Mouse (Mus musculus): Measurements from ENCODE around the gene Rfx7. TPM values are rescaled to one million over a fixed set of nuclear protein-coding genes. Genes with fewer than 3 reads are reported as not detected.
A peak's percentile ranks its signal among the peaks of the same experiment; 100 is the strongest.

Gene Rfx7
- 17.8 and 19.8 TPM in 2 replicates for polyA plus RNA-seq (2015; fragmentation: Nextera tagmentation; extraction: Ambion mirVana)

DNA sequence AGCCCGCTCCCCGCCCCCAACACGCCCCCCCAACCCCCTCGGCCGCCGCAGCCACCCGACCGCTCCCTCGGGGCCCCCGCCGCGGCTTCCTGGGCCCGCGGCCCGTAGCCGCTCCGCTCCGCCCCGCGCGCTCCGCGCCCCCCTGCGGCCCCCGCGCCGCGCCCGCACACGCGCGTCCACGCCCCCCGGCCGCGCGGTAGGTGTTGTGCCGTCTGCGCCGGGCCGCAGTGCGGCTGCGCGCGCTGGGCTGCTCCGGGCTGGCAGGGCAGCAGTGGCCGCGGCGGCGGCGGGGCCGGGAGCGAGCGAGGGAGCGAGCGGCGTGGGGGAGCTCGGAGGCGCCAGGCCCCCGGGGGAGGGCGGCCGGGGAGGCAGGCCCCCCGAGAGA lies at the start of gene Rfx7:
Rfx7 (plus strand) TSS at position 245 of the 385 bp plus-strand sequence.
- Histone ChIP-seq H3K4me2 (replicated peaks) (peak within 1 kb of the TSS; percentile 68), H3K4me1 (replicated peaks) (peaks cover 21% of the 10 kb centered on the region), H3K27ac (peak within 1 kb of the TSS; percentile 100), H3K4me3 (replicated peaks) (peak within 1 kb of the TSS; percentile 96), H3K9me3 (no peaks in the 10 kb centered on the region), H3K27me3 (no peaks in the 10 kb centered on the region), H3K9ac (replicated peaks) (peak within 1 kb of the TSS; percentile 95), H3K36me3 (no peaks in the 10 kb centered on the region)
- WGBS = under 1% methylated on average over 46 of the region's 63 CpGs
- ATAC-seq = peak; percentile 89

DNA sequence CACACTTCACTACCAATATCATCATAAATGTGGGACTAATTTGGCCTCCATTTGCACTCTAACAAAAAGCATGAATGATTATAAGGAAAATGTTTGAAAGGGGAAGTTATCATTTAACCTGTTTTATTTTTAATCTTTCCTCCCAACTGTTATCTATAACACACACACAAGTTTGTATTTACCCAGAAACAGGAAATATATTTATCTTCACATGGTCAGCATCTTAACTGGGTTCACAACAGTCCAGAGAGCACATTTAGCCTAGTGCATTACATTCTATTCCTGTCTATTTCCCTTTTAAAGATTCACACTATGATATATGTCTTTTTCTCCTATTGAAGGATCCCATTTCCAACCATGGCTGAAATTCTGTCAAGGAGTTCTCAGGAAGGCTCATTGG lies 43.5 kb upstream of the Rfx7 start:
- H3K9me3 ChIP-seq = no peaks in the 10 kb centered on the region
- no peak for ATAC-seq
- H3K36me3 ChIP-seq = peaks cover 22% of the 10 kb centered on the region
- no peak overlapping the region for H3K27ac ChIP-seq
- H3K4me3 ChIP-seq (replicated peaks) = no peak overlapping the region
- H3K4me1 ChIP-seq (replicated peaks) = peaks cover 15% of the 10 kb centered on the region
- no peaks in the 10 kb centered on the region for H3K27me3 ChIP-seq
- no peak overlapping the region for H3K9ac ChIP-seq (replicated peaks)
- H3K4me2 ChIP-seq (replicated peaks) = no peak overlapping the region

DNA sequence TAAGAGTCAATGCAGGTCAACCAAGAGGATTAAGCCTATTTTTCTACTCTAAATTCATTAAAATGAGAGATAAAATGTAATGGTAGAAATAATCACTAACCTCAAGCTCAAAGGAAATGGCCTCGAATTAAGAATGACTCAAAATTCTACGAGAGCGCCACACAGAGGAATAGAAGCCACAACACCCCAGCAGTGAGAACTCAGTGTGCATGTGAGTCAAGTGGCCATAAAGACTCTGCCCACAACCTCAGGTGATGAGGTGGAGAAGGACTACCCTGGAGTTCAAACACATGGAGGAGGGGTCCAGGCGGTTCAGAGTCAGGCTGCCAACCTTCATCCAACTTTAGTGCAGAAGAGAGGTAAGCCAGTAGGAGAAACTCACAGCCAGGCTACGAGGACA lies 42.9 kb upstream of the Rfx7 start:
- 99% methylated on average over 5 of the region's 5 CpGs for WGBS
- Histone ChIP-seq H3K9ac (replicated peaks) (no peak overlapping the region), H3K36me3 (peaks cover 18% of the 10 kb centered on the region), H3K27me3 (no peaks in the 10 kb centered on the region), H3K4me1 (replicated peaks) (peaks cover 15% of the 10 kb centered on the region), H3K4me3 (replicated peaks) (no peak overlapping the region), H3K9me3 (no peaks in the 10 kb centered on the region), H3K4me2 (replicated peaks) (no peak overlapping the region), H3K27ac (no peak overlapping the region)
- ATAC-seq = no peak

DNA sequence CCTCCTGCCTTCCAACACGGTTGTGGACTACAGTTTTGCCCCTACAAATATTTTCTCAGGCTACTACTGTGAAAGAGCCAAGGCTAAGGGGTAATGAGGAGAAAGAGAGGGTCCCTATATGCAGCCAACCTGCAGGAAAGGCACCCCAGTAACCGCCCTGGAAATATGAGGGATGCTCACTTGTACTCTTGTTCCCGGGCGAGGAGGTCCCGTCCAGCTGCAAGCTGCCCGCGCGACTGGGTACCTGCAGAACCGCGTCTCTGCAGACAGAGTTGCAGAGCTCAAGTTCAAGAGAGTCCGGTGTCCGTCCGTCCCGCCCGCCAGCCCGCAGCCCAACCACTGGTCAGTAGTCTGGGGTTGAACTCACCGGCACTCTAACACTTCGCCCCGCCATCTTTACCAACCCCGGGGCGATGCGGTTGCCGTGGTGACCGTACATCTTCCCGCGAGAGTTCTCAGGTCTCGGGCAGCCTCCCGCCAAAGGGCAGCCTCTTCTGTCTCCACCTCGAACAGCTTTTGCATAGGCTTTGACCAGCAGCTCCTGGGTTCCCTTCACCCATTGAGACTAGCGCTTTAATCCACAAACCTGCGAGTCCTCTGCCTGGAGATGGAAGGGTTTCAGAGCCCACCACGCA lies 40.4 kb upstream of the Rfx7 start:
- Histone ChIP-seq H3K27me3 (no peaks in the 10 kb centered on the region), H3K4me3 (replicated peaks) (peak overlapping the region; percentile 76), H3K9ac (replicated peaks) (peak overlapping the region; percentile 81), H3K36me3 (peaks cover 7% of the 10 kb centered on the region), H3K27ac (peak overlapping the region; percentile 81), H3K4me1 (replicated peaks) (peaks cover 15% of the 10 kb centered on the region), H3K4me2 (replicated peaks) (peak overlapping the region; percentile 71), H3K9me3 (no peaks in the 10 kb centered on the region)
- WGBS = under 1% methylated on average over 32 of the region's 32 CpGs
- peak; percentile 98 for ATAC-seq

DNA sequence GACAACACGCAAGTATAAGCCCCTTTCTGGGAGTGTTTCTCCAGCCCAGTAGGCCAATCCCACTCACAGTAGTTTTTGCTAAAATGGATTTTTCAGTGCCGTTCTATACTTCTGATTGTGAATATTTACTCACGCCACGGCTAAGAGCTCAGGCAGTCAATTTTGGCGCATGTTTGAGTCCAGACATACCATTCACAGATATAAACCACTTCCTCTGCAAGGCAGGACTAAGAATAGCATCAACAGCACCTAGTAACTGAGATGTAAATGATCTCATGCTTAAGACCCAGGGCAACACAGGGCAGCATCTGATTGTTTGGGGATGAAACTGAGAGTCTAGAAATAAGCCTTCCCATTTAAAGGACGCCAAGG lies 39.9 kb upstream of the Rfx7 start, which contains the start of gene Tex9:
Tex9 (minus strand) TSS at position 19 of the 372 bp plus-strand sequence.
- Histone ChIP-seq H3K27me3 (no peaks in the 10 kb centered on the region), H3K9me3 (no peaks in the 10 kb centered on the region), H3K36me3 (peaks cover 4% of the 10 kb centered on the region), H3K4me3 (replicated peaks) (peak within 1 kb of the TSS; percentile 76), H3K4me1 (replicated peaks) (peaks cover 15% of the 10 kb centered on the region), H3K27ac (peak within 1 kb of the TSS; percentile 81), H3K4me2 (replicated peaks) (peak within 1 kb of the TSS; percentile 71), H3K9ac (replicated peaks) (peak within 1 kb of the TSS; percentile 81)
- ATAC-seq = peak; percentile 73
- WGBS = 5% methylated on average over 6 of the region's 6 CpGs

DNA sequence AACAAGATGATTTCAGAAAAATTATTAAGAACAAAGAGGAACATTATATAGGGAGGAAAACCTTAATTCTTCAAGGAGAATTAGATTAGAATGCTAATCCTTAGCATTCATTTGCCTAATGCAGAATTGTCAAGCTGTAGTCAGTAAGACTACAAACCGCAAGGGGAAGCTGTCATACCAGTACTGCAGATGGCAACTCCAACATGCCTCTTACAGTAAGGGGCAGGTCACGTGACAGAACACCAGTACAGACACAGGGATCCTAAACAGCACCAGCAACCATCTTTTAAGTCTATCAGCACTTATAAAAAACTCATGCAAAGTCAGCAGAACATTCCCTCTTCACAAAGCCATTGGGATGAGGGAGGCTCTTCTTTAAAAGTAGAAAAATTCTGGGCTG lies 38.6 kb upstream of the Rfx7 start:
- Histone ChIP-seq H3K4me1 (replicated peaks) (peaks cover 15% of the 10 kb centered on the region), H3K4me2 (replicated peaks) (no peak overlapping the region), H3K9ac (replicated peaks) (no peak overlapping the region), H3K27ac (no peak overlapping the region), H3K4me3 (replicated peaks) (no peak overlapping the region), H3K9me3 (no peaks in the 10 kb centered on the region), H3K36me3 (no peaks in the 10 kb centered on the region), H3K27me3 (no peaks in the 10 kb centered on the region)
- ATAC-seq = no peak
- WGBS = 90% methylated on average over 2 of the region's 2 CpGs

DNA sequence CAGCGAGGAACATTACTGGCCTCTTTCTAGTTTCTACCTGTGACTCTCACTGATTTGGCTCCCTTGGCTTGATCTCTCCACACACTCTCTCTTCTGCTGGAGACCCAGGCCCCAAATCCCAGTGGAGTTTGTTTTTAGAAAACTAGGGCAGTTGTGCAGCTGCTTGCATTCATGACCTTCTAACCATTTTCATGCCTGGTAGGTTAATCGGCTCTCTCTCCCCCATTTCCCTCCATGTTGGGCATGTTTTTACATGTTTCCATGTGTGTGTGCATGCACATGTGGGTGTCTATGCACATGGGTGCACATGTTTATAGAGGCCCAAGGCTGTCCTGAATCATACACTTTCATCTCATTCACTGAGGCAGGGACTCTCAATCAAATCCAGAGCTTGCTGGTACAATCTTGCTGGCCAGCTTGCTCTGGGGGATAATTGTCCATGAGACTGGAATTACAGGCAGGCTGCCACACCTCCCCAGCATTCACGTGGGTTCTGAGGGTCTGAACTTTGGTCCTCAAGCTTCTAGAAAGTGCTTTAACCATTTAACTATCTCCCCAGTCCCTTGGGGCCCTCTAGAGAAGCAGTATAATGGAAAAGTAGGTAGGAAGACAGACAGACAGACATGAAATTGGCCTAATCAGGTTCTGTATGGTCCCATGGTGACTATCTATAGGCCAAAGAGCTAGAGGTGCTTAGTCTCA lies 37.9 kb upstream of the Rfx7 start:
- Histone ChIP-seq H3K4me2 (replicated peaks) (no peak overlapping the region), H3K36me3 (no peaks in the 10 kb centered on the region), H3K4me1 (replicated peaks) (peaks cover 15% of the 10 kb centered on the region), H3K9me3 (no peaks in the 10 kb centered on the region), H3K27ac (no peak overlapping the region), H3K4me3 (replicated peaks) (no peak overlapping the region), H3K9ac (replicated peaks) (no peak overlapping the region), H3K27me3 (no peaks in the 10 kb centered on the region)
- no peak for ATAC-seq
- 83% methylated on average over 3 of the region's 3 CpGs for WGBS

DNA sequence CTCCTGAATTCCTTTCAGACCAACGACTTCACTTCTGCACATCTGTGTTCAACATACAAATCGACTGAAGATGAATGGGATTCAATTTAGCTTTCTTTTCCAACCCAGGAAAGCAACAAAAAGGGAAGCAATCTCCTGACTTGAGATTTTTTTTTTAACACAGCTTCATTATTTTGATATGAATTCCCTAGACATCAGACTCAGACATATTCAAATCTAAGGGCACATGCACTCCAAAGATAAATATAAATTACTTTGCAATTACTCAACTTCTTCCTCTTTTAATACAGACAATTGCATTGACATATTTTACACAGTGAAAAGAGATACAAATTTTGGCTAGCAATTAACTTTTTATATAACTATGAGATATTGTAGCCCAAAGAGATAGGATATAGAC lies 35.3 kb upstream of the Rfx7 start:
- H3K27ac ChIP-seq = no peak overlapping the region
- no peak overlapping the region for H3K4me3 ChIP-seq (replicated peaks)
- no peaks in the 10 kb centered on the region for H3K27me3 ChIP-seq
- H3K4me2 ChIP-seq (replicated peaks) = no peak overlapping the region
- peaks cover 5% of the 10 kb centered on the region for H3K4me1 ChIP-seq (replicated peaks)
- no peak for ATAC-seq
- H3K9ac ChIP-seq (replicated peaks) = no peak overlapping the region
- no peaks in the 10 kb centered on the region for H3K36me3 ChIP-seq
- WGBS = 68% methylated on average over 2 of the region's 2 CpGs
- H3K9me3 ChIP-seq = no peaks in the 10 kb centered on the region

DNA sequence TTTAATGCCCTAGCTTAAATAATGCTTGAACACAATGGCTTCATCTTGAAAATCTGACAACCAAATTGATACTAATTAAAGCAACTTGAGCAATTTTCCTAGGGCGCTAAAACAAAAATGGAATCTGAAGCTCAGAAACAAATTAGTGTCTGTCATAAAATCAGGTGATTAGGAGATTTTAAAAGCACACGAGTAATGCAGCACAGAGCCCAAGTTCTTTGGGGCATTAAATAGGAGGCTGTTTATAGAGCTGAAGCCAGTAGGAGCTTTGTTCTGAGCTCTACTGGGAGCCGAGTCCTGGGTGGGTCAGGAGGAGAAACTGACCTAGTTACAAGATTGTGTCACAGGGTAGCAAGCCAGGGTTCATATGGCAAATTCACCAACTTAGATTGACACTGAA lies 34.9 kb upstream of the Rfx7 start:
- WGBS = 73% methylated on average over 3 of the region's 3 CpGs
- no peak overlapping the region for H3K4me2 ChIP-seq (replicated peaks)
- peaks cover 3% of the 10 kb centered on the region for H3K4me1 ChIP-seq (replicated peaks)
- no peak overlapping the region for H3K27ac ChIP-seq
- H3K36me3 ChIP-seq = no peaks in the 10 kb centered on the region
- no peaks in the 10 kb centered on the region for H3K9me3 ChIP-seq
- H3K9ac ChIP-seq (replicated peaks) = no peak overlapping the region
- no peak overlapping the region for H3K4me3 ChIP-seq (replicated peaks)
- no peak for ATAC-seq
- H3K27me3 ChIP-seq = no peaks in the 10 kb centered on the region

DNA sequence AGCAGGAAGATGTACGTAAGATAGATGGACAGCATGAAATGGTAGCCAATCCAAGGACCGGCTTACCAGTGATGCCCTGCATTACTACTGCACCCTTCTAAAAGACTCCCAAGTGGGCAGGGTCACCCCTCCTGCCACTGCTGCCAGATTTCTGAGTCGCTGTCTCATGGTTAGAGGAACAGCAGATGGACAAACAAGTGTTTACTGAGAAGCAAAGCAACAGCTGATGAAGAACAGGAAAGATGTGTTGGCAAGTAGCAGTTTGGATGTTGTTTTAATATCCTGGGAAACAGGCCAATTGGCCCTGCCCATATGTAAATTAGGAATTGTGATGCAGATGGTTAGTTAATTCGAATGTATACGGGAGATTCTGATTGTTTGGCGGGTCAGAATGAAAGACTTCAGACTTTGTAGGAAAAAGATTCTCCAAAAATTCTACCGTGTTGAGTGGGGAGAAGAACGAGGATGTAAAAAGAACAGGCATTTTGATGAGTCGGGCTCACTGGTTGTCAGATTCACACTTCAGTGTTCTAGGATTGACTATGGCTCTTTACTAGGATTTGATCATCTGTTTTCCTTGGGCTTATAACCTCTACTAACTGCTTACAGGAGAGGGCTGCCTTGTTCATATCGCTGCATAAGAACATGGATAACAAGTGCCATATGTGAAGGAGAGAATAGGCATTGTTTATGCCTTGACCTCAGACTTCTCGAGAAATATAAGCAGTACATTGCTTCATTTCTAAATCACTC lies 19.6 kb upstream of the Rfx7 start:
- WGBS = 49% methylated on average over 11 of the region's 11 CpGs
- Histone ChIP-seq H3K9ac (replicated peaks) (no peak overlapping the region), H3K9me3 (no peaks in the 10 kb centered on the region), H3K4me2 (replicated peaks) (no peak overlapping the region), H3K27ac (no peak overlapping the region), H3K4me3 (replicated peaks) (no peak overlapping the region), H3K27me3 (no peaks in the 10 kb centered on the region), H3K36me3 (no peaks in the 10 kb centered on the region), H3K4me1 (replicated peaks) (no peaks in the 10 kb centered on the region)
- no peak for ATAC-seq

DNA sequence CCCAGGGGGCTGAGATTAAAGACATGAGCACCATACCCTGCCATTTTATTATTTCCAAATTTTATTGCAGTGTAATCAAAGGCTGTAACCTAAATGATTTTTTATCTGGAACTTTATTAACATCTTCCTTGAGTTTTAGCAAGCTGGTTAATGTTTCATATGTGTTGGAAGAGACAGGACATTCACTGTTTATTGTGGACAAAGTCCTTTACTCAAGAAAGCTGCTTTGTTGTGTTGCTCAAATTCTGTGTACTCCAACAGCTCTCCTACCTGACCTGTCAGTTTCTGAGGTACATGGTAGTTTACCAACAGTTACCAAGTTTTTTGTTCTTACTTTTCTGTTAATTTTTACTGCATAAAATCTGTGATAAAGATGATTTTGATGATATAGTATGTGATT lies 16.7 kb upstream of the Rfx7 start:
- H3K4me1 ChIP-seq (replicated peaks) = no peaks in the 10 kb centered on the region
- no peak overlapping the region for H3K27ac ChIP-seq
- no peaks in the 10 kb centered on the region for H3K9me3 ChIP-seq
- no peaks in the 10 kb centered on the region for H3K36me3 ChIP-seq
- H3K27me3 ChIP-seq = no peaks in the 10 kb centered on the region
- no peak overlapping the region for H3K4me3 ChIP-seq (replicated peaks)
- ATAC-seq = no peak
- no peak overlapping the region for H3K4me2 ChIP-seq (replicated peaks)
- no peak overlapping the region for H3K9ac ChIP-seq (replicated peaks)

DNA sequence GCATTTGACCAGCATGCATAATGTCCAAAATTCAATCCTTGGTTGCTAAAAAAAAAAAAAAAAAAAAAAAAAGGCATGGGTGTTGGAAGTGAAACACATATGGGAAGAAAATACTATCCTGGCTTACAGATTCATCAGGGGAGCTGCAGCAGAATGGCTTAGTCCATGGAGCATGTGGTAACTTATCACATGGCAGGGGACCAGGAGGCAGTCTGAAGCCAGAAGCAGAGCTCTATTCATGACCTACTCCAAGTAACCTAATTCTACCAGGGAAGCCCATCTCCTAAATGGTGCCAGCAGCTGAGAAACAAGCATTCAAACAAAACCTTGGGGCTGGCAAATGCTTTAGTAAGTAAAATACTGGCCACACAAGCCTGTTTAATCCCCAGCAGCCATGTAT lies 12.8 kb upstream of the Rfx7 start:
- Histone ChIP-seq H3K4me3 (replicated peaks) (no peak overlapping the region), H3K9ac (replicated peaks) (no peak overlapping the region), H3K27me3 (no peaks in the 10 kb centered on the region), H3K27ac (no peak overlapping the region), H3K9me3 (no peaks in the 10 kb centered on the region), H3K4me2 (replicated peaks) (no peak overlapping the region), H3K36me3 (no peaks in the 10 kb centered on the region), H3K4me1 (replicated peaks) (no peaks in the 10 kb centered on the region)
- no peak for ATAC-seq
